Mouse (Mus musculus) liver, adult 2 months (tissue): ENCODE results near the gene Pnrc1.

Experiments used
- CTCF ChIP-seq: fragments of 200-500 bp; IDR thresholded peaks from 2 replicates; pipeline ENCODE4 v1.5.1; 2011; ENCODE audit warnings: low read depth, low read length, control low read depth
- POLR2A ChIP-seq: fragments of 200-500 bp; IDR thresholded peaks from 2 replicates; pipeline ENCODE4 v1.6.1; 2011; ENCODE audit warnings: low read length, control low read depth; ENCODE audit not compliant: insufficient read depth; ENCODE audit errors: extremely low read depth

DNA sequence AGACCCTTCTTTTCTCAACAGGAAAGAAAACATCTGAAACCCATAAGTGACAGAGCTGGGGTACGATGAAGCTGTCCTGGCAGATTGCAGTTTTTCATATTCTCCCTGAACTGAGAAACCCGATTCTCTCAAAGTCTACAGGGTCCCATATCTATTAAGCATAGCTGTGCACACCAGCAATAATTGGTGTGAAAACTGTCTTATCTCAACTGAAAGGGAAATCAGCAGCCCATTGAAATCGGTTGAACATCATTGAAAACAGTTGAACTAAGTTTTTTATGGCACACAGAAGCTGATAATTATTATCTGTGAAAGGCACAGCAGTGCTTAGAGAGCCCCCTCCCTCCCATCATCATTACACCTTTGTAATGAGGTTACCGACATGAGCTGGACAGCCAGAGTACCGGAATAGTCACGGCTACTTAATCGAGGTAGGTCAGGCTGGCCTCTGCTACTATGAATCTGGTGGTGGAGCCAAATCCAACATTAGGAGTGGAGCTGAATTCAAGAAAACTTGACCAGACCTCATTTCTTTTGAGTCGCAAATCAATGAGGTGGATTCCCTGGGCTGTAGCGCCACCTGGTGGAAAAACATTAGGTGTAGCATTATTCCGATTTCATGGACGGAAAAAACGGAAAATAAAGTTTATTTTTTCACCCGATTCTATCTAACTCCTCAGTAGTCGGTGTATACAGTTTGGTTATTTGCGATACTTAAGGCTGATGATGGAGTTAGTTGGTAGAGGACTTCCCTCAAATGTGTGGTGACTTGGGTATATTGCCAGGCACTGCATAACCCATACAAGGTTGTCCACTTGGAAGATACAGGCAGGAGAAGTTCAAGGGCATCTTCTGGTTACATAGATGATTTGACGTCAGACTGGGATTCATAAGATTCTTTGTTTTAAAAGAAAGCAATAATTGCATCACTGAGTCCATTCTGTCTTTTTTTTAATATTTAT, 2.7 kb upstream of the Pnrc1 start:
- TF ChIP-seq POLR2A (no peak), CTCF (peak; percentile 29; the same call in 1 of the 2 replicates)
